Mouse (Mus musculus): Measurements from ENCODE around the gene Arsb. TPM values are rescaled to one million over a fixed set of nuclear protein-coding genes. Genes with fewer than 3 reads are reported as not detected.

Gene Arsb
- total and polyA plus RNA-seq, 3 experiments: 0.01 to 0.05 TPM; not detected in 1

- no peak overlapping the region for H3K4me3 ChIP-seq (ENCODE audit: low read depth, low read length)
- TF ChIP-seq GATA2 (IDR thresholded peaks at IDR 0.05; ENCODE audit: borderline replicate concordance, low read depth, low read length) (no peak), CTCF (IDR thresholded peaks at IDR 0.05; ENCODE audit: low read depth, low read length) (no peak), POLR2AphosphoS5 (IDR thresholded peaks at IDR 0.05; ENCODE audit: insufficient replicate concordance, low read depth, low read length) (no peak), TAL1 (conservative IDR thresholded peaks at IDR 0.05; ENCODE audit: low read depth, low read length) (no peak), GATA1 (IDR thresholded peaks at IDR 0.05; ENCODE audit: borderline replicate concordance, low read length) (no peak)
- DNase-seq (ENCODE audit: low spot score): no peak
Measured at GRCm38 (mm10) chr13:93939363-93940127, 168.1 kb downstream of the Arsb start.

GRCm38 (mm10) chr13:93940742-93941531 lies 169.5 kb downstream of the Arsb start:
- no peak for TF ChIP-seq CTCF (IDR thresholded peaks at IDR 0.05; ENCODE audit: low read depth, low read length)
- TF ChIP-seq GATA1 (IDR thresholded peaks at IDR 0.05; ENCODE audit: borderline replicate concordance, low read length): no peak
- H3K9me3 ChIP-seq (replicated peaks): no peaks in the 10 kb centered on the region
- DNase-seq (ENCODE audit: low spot score): no peak
- no peak for ATAC-seq (ENCODE audit: extremely low read depth, insufficient number of reproducible peaks, low FRiP score, poor library complexity, severe bottlenecking)
- no peaks in the 10 kb centered on the region for H3K27me3 ChIP-seq (ENCODE audit: insufficient read depth, low read length)
- H3K4me1 ChIP-seq (ENCODE audit: insufficient read depth, low read depth, low read length): no peaks in the 10 kb centered on the region
- no peaks in the 10 kb centered on the region for H3K36me3 ChIP-seq (replicated peaks)
- H3K4me3 ChIP-seq (ENCODE audit: low read depth, low read length): no peak overlapping the region

More at GRCm38 (mm10) chr13:93939363-93940127, 168.1 kb downstream of the Arsb start:
- no peak for ATAC-seq (ENCODE audit: extremely low read depth, insufficient number of reproducible peaks, low FRiP score, poor library complexity, severe bottlenecking)
- H3K4me1 ChIP-seq (ENCODE audit: insufficient read depth, low read depth, low read length): no peaks in the 10 kb centered on the region
- no peaks in the 10 kb centered on the region for H3K9me3 ChIP-seq (replicated peaks)
- H3K36me3 ChIP-seq (replicated peaks): no peaks in the 10 kb centered on the region
- H3K27me3 ChIP-seq (ENCODE audit: insufficient read depth, low read length): no peaks in the 10 kb centered on the region

- no peak for DNase-seq (ENCODE audit: low spot score)
- ATAC-seq (ENCODE audit: extremely low read depth, insufficient number of reproducible peaks, low FRiP score, poor library complexity, severe bottlenecking): no peak
- TF ChIP-seq GATA1 (IDR thresholded peaks at IDR 0.05; ENCODE audit: borderline replicate concordance, low read length): no peak
- TF ChIP-seq GATA2 (IDR thresholded peaks at IDR 0.05; ENCODE audit: borderline replicate concordance, low read depth, low read length): no peak
- TF ChIP-seq POLR2AphosphoS5 (IDR thresholded peaks at IDR 0.05; ENCODE audit: insufficient replicate concordance, low read depth, low read length): no peak
- TF ChIP-seq TAL1 (conservative IDR thresholded peaks at IDR 0.05; ENCODE audit: low read depth, low read length): no peak
Measured at GRCm38 (mm10) chr13:93950996-93951395, 179.6 kb downstream of the Arsb start.

GRCm38 (mm10) chr13:93951555-93951954 lies 180.1 kb downstream of the Arsb start:
- DNase-seq (ENCODE audit: low spot score) (no peak), ATAC-seq (ENCODE audit: extremely low read depth, insufficient number of reproducible peaks, low FRiP score, poor library complexity, severe bottlenecking) (no peak)
- Histone ChIP-seq H3K36me3 (replicated peaks) (no peaks in the 10 kb centered on the region), H3K27me3 (ENCODE audit: insufficient read depth, low read length) (0 out of 2 replicates have a peak, but pooled peaks cover 6% of the 10 kb centered on the region), H3K9me3 (replicated peaks) (no peaks in the 10 kb centered on the region), H3K4me1 (ENCODE audit: insufficient read depth, low read depth, low read length) (no peaks in the 10 kb centered on the region), H3K4me3 (ENCODE audit: low read depth, low read length) (no peak overlapping the region)
- TF ChIP-seq TAL1 (conservative IDR thresholded peaks at IDR 0.05; ENCODE audit: low read depth, low read length) (no peak), GATA2 (IDR thresholded peaks at IDR 0.05; ENCODE audit: borderline replicate concordance, low read depth, low read length) (no peak), CTCF (IDR thresholded peaks at IDR 0.05; ENCODE audit: low read depth, low read length) (no peak), GATA1 (IDR thresholded peaks at IDR 0.05; ENCODE audit: borderline replicate concordance, low read length) (no peak), POLR2AphosphoS5 (IDR thresholded peaks at IDR 0.05; ENCODE audit: insufficient replicate concordance, low read depth, low read length) (no peak)

More at GRCm38 (mm10) chr13:93950996-93951395, 179.6 kb downstream of the Arsb start:
- Histone ChIP-seq H3K4me3 (ENCODE audit: low read depth, low read length) (no peak overlapping the region), H3K4me1 (ENCODE audit: insufficient read depth, low read depth, low read length) (no peaks in the 10 kb centered on the region), H3K27me3 (ENCODE audit: insufficient read depth, low read length) (0 out of 2 replicates have a peak, but pooled peaks cover 6% of the 10 kb centered on the region), H3K9me3 (replicated peaks) (no peaks in the 10 kb centered on the region), H3K36me3 (replicated peaks) (no peaks in the 10 kb centered on the region)

GRCm38 (mm10) chr13:93952466-93952865 lies 181.0 kb downstream of the Arsb start:
- H3K27me3 ChIP-seq (ENCODE audit: insufficient read depth, low read length): 0 out of 2 replicates have a peak, but pooled peaks cover 4% of the 10 kb centered on the region
- H3K4me1 ChIP-seq (ENCODE audit: insufficient read depth, low read depth, low read length): no peaks in the 10 kb centered on the region
- no peaks in the 10 kb centered on the region for H3K36me3 ChIP-seq (replicated peaks)
- H3K9me3 ChIP-seq (replicated peaks): no peaks in the 10 kb centered on the region
- no peak for TF ChIP-seq POLR2AphosphoS5 (IDR thresholded peaks at IDR 0.05; ENCODE audit: insufficient replicate concordance, low read depth, low read length)
- TF ChIP-seq GATA2 (IDR thresholded peaks at IDR 0.05; ENCODE audit: borderline replicate concordance, low read depth, low read length): no peak
- TF ChIP-seq TAL1 (conservative IDR thresholded peaks at IDR 0.05; ENCODE audit: low read depth, low read length): no peak
- no peak for TF ChIP-seq GATA1 (IDR thresholded peaks at IDR 0.05; ENCODE audit: borderline replicate concordance, low read length)
- no peak for TF ChIP-seq CTCF (IDR thresholded peaks at IDR 0.05; ENCODE audit: low read depth, low read length)
- no peak for DNase-seq (ENCODE audit: low spot score)
- no peak overlapping the region for H3K4me3 ChIP-seq (ENCODE audit: low read depth, low read length)
- no peak for ATAC-seq (ENCODE audit: extremely low read depth, insufficient number of reproducible peaks, low FRiP score, poor library complexity, severe bottlenecking)

- Histone ChIP-seq H3K27me3 (ENCODE audit: insufficient read depth, low read length) (peaks cover 3% of the 10 kb centered on the region; the same call in 1 of the 2 replicates), H3K9me3 (replicated peaks) (no peaks in the 10 kb centered on the region), H3K36me3 (replicated peaks) (no peaks in the 10 kb centered on the region), H3K4me3 (ENCODE audit: low read depth, low read length) (no peak overlapping the region), H3K4me1 (ENCODE audit: insufficient read depth, low read depth, low read length) (no peaks in the 10 kb centered on the region)
- no peak for DNase-seq (ENCODE audit: low spot score)
- ATAC-seq (ENCODE audit: extremely low read depth, insufficient number of reproducible peaks, low FRiP score, poor library complexity, severe bottlenecking): no peak
- TF ChIP-seq GATA1 (IDR thresholded peaks at IDR 0.05; ENCODE audit: borderline replicate concordance, low read length) (no peak), TAL1 (conservative IDR thresholded peaks at IDR 0.05; ENCODE audit: low read depth, low read length) (no peak), CTCF (IDR thresholded peaks at IDR 0.05; ENCODE audit: low read depth, low read length) (no peak), GATA2 (IDR thresholded peaks at IDR 0.05; ENCODE audit: borderline replicate concordance, low read depth, low read length) (no peak), POLR2AphosphoS5 (IDR thresholded peaks at IDR 0.05; ENCODE audit: insufficient replicate concordance, low read depth, low read length) (no peak)
Measured at GRCm38 (mm10) chr13:93957907-93958306, 186.5 kb downstream of the Arsb start.

Measured in G1E (cell line).